Mouse (Mus musculus): ENCODE data around the gene Cped1.

Gene Cped1

DNA sequence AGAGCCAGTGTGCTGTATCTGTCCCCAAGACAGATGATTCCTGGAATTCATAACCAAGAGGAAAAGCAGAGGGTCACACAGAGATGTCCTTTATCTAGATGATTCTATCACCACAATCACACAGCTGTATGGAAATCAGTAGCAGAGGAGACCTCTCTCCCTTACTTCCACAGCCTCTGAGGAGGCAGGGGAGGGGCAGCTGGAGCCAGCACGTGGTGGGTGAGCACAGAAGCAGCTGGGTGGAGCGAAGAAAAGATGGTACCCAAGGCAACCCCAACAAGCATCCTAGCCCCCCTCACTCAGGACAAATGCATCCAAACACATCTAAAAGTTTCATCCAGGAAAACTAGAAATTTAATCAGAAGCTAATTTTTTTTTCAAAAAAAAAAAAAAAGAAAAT is 182.7 kb downstream of the Cped1 start:
- no peak for DNase-seq (ENCODE audit: low spot score)

DNA sequence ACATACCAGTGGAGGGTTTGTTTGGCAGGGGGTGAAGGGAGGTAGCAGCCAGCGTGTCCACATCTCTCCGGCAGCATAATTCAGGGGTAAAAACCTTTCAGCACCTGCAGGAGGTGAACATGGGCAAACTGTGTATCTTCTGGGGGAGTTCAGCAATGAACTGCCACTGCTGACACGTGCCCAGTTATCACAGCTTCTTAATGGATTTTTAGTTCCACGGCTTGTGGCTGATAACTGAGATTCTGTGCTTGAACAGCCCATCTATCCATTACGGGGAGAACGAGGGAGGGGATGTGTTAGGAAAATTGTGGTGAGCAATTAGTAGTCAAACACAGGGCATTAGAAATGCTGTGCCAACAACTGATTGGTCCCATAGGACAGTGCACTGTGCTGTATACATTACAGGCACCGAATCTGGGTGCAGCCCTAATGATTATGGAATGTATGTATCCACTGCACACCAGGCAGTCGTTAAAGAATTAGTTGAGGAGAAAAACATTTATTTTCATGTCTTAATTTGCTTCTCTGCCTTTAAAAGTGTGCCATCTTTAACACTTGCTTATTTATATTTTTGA is 193.1 kb downstream of the Cped1 start:
- no peak for DNase-seq (ENCODE audit: low spot score)

DNA sequence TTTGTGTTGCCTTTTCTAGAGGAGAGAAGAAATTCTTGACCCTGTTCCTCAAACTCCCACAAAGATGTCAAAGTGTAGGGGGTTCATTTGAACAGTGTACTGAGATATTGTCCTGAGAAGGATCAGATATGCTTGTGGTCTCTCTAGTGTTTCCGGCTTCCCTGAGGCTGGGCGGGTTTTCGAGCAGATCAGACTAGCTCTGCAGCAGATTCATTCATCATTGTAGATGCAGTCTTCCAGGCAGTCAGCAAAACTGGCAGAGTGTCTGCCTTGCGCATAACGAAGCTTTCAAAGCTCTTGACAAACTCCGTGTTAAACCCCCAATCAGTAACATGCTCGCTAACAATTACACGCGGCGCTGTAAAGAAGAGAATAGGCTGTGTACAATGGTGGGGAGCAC is 194.6 kb downstream of the Cped1 start:
- DNase-seq (ENCODE audit: low spot score) = no peak

GRCm38 (mm10) chr6:22186967-22187366 is 201.3 kb downstream of the Cped1 start:
- DNase-seq (ENCODE audit: low spot score) = no peak

DNA sequence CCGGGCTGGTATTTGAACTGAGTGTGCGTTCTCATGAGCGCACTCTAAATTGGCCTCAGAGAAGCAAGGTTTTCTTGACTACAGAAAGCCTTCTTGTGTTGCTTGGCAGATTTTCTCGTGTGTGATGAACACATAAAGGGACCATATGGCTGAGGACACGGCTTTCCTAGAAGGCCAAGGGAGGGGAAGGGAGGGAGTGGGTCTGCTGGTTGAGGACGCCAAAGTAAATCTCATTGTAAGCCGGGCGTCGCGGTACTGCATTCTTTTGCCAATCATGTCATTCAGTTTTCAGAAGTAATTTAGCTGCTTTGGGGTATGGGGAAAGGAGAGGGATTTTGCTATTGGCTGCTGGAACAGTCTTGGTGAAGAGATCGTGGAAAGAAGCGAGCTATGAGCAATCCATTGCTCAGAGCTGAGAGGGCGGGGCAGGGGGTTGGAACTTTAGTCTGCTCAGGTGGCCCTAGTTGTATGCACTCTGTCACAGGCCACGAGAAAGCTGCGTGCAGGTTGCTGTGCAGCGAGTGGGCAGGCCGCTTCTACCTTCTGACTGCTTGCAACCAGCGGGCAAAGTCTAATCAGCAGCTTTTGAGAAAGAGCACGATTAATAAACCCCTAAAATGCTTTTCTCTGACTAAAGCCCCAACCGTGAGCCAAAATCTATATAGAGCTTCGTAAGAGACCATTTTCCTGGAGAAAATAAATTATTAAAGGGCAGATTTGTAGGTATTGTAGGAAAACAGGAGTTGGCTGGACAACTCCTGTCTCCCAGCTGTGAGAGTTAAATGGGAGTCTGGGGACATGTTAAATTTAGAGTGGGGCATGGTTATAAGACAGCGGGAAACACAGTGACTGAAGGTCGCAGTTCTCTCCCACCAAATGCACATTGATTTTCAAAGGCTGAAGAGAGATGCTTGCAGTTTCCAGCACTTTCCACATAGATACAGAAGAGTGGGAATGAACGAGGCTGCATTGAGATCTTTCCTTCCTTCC is 203.9 kb downstream of the Cped1 start:
- DNase-seq (ENCODE audit: low spot score) = no peak

DNA sequence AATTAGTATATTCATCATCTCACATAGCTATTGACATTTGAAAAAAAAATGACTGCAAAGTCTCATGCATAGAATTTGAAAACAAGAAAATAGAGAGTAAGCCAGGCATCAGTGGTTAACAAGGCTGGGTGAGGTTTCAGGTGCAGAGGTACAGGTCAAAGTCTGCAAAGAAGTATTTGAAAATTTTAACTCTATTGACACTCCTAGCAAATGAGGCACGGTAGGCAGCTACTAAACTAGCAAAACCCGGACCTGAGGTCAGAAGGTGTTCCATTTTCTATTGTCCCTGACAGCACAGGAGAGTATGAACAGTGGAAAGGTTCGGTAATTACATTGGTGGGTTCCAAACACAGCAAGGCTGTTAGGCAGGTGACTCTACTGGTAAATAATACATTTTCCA is 212.9 kb downstream of the Cped1 start:
- no peak for DNase-seq (ENCODE audit: low spot score)

- DNase-seq (ENCODE audit: low spot score) = no peak
These were observed 213.8 kb downstream of the Cped1 start for GRCm38 (mm10) chr6:22199473-22199872.

DNA sequence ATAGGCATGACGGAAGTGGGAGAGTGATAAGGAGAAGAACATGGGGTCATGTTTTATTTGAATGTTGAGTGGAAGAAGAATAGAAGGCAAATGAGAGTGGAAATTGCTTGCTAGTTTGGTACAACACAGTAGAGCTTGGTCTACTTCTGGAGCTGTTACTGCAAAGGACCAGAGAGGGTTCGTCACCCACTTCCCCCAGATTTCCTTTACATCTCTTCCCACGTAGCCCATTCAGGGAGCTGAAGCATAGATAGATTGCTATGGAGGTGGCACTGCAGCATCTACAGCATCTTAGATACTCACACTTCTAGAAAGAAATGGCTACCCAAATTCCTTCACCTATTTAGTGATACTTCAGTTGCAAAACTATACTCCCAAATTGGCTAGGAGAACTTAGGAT is 214.4 kb downstream of the Cped1 start:
- DNase-seq (ENCODE audit: low spot score) = no peak

DNA sequence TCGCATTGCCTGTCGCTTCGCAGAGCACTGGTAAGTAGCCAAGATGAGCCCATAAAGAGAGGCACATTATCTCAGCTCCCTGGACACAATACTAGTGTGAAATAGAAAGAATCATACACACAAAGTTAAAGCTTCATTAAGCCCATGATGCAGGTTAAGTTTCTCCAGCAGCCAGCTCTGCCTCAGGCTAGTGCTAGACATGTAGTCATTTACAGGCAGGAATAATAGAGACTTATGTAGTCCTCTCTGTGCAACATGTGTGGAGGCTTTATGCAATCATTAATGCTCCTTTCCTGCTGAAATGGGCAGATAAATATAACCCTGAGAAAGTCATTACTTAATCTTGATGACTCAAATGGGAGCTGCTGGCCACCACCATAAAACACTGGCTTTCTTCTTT is 216.2 kb downstream of the Cped1 start:
- DNase-seq (ENCODE audit: low spot score) = no peak

- DNase-seq (ENCODE audit: low spot score) = no peak
These were observed 219.5 kb downstream of the Cped1 start for GRCm38 (mm10) chr6:22205030-22205750.

GRCm38 (mm10) chr6:22205751-22206121 is 220.0 kb downstream of the Cped1 start:
- DNase-seq (ENCODE audit: low spot score) = no peak

DNA sequence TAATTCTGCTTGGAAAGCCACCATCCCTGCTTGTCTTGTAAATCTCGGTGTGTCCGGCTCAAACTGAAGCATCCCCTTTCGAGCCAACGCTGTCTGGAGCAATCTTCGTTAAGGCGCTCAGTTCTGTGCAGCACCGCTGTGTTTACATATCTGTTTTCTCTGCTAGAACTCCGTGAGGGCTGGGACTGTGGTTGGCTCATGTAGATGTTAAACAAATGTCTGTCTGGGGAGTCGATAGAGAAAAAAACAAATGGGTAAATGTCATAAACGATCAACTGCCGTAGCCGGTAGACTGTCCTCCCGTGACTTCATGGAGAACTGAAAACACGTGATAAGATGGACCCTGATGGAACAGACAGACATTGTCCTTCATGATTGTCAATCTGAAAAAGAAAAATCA is 220.5 kb downstream of the Cped1 start:
- no peak for DNase-seq (ENCODE audit: low spot score)

- no peak for DNase-seq (ENCODE audit: low spot score)
These were observed 221.0 kb downstream of the Cped1 start for GRCm38 (mm10) chr6:22206630-22207293.

DNA sequence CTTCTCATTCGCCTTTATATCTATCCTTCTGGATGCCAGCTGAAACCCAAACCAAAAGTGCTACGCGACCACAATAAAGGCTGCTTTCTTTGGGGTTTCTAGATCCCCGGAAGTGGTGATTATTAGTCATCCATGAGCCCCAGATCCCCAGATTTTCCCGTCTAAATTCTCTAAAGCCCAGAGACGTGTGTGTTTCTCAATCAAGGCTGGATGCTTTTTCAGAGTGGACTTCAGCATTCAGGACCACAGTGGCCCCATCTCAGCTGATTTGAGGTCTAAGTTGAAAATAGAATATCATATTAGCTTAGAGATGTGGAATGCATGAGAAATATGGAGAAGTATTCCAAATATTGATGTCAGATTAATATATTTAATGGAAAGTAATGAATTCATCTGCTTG is 226.4 kb downstream of the Cped1 start:
- no peak for DNase-seq (ENCODE audit: low spot score)

DNA sequence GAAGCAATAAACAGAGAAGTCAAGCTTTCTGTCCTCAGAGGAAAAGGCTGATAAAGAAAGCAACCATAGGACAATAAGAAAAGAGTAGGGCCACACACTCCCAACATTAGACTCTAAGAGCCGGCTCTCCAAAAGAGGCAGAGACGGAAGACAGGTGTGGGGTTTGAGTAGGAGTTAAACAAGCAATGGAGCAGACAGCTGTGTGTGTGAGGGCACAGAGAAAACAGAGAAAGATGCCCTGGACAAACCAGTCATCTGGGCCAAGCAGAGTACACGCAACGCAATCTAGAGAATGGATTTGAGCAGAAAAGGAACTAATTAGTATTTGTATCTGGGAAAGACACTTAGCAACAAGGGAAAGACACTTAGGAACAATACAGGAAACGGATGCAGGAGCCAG is 227.5 kb downstream of the Cped1 start:
- DNase-seq (ENCODE audit: low spot score) = no peak

- DNase-seq (ENCODE audit: low spot score) = no peak
These were observed 228.1 kb downstream of the Cped1 start for GRCm38 (mm10) chr6:22213813-22214212.

DNA sequence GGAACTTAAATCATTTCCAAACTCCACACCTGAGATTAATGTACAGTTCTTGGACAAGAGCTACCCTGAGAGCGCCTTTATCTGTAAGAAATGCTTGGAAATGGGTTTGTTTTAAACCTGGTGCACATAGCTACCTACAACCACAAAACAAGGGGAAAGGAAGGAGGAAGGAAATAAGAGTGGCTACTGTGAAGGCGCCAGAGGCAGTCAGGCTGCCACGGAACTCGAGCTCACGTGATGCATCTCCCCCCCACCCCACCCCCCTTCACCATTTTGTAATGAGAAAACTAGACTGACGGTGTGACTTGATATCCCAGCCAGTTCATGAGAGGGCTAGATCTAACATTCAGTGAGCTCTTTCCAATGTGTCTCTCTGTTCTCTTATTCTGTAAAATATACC is 228.9 kb downstream of the Cped1 start:
- no peak for DNase-seq (ENCODE audit: low spot score)

DNA sequence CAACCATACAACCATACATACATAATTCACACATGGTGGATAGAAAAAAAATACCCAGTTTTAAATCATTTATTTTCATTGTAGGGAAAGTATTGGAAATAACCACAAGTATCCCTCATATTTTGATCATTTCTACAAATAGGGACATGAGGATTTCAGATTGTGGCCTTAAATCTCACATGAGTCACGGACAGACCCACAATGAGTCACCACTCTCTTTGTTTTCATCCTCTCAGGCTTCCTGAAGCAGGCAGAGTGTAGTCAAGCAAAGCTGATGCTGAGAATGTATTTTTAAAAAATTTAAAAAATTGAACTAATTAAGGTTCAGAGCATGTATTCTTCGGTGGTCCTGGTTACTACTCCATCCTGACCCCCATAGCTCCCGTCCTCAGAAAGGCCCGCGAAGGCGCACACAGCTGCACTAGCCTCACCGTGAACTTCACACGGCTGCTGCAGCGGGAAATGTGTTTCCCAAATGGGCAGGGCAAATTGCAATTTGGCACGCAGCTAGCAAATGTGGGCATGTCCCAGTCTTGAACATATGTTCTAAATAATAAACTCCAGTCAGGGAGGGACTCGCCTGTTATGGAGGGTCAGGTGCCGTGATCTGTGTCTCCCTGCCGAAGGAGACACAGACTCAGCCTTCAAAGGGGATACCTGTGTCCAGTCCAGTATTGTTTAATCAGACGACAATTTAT is 230.7 kb downstream of the Cped1 start:
- DNase-seq (ENCODE audit: low spot score) = no peak

- no peak for DNase-seq (ENCODE audit: low spot score)
These were observed 235.4 kb downstream of the Cped1 start for GRCm38 (mm10) chr6:22221134-22221533.

- no peak for DNase-seq (ENCODE audit: low spot score)
These were observed 236.4 kb downstream of the Cped1 start for GRCm38 (mm10) chr6:22222087-22222486.

DNA sequence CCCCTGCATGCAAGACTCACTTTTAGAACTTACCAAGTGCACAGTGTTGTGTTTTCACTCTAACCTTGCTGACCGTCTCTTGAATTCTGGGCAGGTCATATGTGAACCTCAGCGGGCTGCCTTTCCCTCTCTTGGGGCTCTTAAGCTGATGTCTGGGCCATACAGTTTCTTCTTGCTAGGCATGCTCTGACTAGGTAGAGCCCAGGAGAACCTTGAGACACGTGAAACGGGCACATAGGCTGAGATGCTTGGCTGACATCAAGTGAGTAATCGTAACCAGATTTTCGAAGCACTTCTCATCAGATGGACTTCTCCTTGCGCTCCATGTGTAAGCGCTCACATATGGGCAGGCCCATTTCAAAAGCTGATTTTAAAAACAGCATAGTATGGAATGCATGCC is 237.2 kb downstream of the Cped1 start:
- DNase-seq (ENCODE audit: low spot score) = no peak

- no peak for DNase-seq (ENCODE audit: low spot score)
These were observed 238.6 kb downstream of the Cped1 start for GRCm38 (mm10) chr6:22224351-22224750.

All from MN1 (cell line).